Mouse (Mus musculus): ENCODE measurements around the gene Naa35. TPM values are rescaled to one million over a fixed set of nuclear protein-coding genes. Genes with fewer than 3 reads are reported as not detected.

Naa35 gene
- polyA plus RNA-seq, 1 experiment from 2014 or later, result 70.6 TPM

DNA sequence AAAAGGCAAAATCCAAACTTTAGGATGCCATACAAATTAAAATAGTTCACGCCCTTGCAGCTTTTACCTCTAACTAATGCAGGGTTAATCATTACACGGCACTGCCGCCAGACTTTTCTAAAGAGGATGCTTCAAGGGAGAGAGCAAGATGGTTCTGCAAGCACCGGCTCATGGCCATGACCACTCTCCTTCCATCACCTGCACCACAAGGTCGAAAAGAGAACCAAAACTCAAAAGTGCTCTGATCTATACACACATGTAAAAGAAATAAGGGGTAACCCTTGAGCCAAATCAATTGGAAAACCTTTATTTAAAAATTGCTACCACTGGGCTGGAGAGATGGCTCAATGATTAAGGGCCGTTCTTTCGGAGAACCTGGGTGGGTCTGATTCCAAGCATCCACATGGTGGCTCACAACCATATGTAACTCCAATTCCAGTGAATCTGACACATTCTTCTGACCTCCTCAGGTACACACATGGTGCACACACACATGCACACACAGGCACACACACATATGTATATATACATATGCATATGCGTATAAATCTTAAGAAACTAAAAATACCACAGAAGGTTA, 29.4 kb upstream of the Naa35 start:
- Histone ChIP-seq H3K9ac (0 out of 2 replicates have a peak overlapping the region, but pooled peaks have one; percentile 11), H3K9me3 (no peaks in the 10 kb centered on the region), H3K4me1 (replicated peaks) (peaks cover 14% of the 10 kb centered on the region), H3K36me3 (no peaks in the 10 kb centered on the region), H3K27me3 (replicated peaks) (no peaks in the 10 kb centered on the region), H3K27ac (no peak overlapping the region), H3K4me2 (replicated peaks) (peak overlapping the region; percentile 90), H3K4me3 (replicated peaks) (peak overlapping the region; percentile 1)
- no peak for ATAC-seq
- WGBS, result 56% methylated on average over 8 of the region's 8 CpGs

DNA sequence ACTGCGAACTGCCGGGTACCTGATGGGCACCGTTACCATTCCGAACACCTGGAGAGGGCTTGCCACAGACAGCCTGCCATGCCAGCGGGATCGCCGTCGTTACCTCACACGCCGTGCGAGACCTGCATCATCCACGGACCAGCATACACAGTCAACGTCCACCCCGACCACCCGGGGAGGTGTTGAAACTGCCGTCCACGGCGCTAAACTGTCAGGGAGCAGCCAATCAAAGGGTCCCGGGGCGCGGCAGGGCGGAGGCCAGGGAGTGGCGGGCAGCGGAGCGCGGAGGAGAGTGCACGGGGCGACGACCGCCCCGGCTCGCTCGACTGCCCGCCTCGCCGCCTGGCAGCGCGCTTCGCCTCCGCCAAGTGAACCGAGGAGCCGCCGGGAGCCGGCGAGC, 28.4 kb upstream of the Naa35 start:
- Histone ChIP-seq H3K27ac (peak overlapping the region; percentile 56; the same call in 1 of the 2 replicates), H3K4me1 (replicated peaks) (peaks cover 14% of the 10 kb centered on the region), H3K36me3 (no peaks in the 10 kb centered on the region), H3K27me3 (replicated peaks) (no peaks in the 10 kb centered on the region), H3K4me3 (replicated peaks) (peak overlapping the region; percentile 76), H3K4me2 (replicated peaks) (peak overlapping the region; percentile 90), H3K9ac (peak overlapping the region; percentile 64), H3K9me3 (no peaks in the 10 kb centered on the region)
- WGBS, result under 1% methylated on average over 41 of the region's 45 CpGs
- peak; percentile 86 for ATAC-seq

DNA sequence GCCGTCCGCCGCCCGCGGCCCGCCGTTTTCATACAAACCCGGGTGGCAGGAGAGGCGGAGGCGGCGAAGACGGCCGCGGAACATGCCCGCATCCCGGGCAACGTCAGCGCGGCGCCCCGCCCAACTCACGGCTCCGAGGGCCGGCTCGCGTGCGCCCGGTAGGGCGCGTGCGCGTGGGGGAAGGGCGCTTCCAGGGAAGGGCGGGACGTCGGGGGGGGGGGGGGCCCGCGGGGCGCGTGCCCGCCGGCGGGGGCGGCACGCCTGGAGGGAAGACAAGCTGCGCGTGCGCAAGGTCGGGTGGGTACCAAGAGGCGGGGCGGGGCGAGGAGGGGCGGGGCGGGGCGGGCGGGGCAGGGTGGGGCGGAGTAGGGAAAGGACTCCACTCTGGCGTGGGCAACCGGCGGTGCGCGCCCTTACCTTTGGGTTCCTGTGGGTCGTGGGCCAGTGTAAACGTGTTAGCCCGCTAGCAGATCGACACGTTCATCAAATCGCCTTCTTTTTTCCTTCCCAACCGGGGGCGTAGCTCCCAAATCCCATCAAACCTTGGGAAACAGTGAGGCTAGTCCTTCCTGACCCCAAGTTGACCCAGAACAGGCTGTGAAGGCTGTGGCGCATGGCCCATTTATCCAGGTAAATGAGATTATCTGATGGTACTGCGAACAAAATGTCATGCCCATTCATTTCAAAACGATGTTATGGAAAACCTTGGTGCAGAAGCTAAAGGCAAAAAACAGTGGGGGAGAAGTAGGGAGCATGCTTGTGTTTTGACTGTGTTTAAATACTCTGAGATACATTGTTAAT, 27.7 kb upstream of the Naa35 start:
- ATAC-seq, result peak; percentile 91
- peak overlapping the region; percentile 56; the same call in 1 of the 2 replicates for H3K27ac ChIP-seq
- WGBS, result under 1% methylated on average over 38 of the region's 73 CpGs
- no peaks in the 10 kb centered on the region for H3K9me3 ChIP-seq
- H3K4me3 ChIP-seq (replicated peaks), result peak overlapping the region; percentile 76
- no peaks in the 10 kb centered on the region for H3K36me3 ChIP-seq
- peak overlapping the region; percentile 64 for H3K9ac ChIP-seq
- H3K4me2 ChIP-seq (replicated peaks), result peak overlapping the region; percentile 90
- H3K27me3 ChIP-seq (replicated peaks), result no peaks in the 10 kb centered on the region
- H3K4me1 ChIP-seq (replicated peaks), result peaks cover 16% of the 10 kb centered on the region

DNA sequence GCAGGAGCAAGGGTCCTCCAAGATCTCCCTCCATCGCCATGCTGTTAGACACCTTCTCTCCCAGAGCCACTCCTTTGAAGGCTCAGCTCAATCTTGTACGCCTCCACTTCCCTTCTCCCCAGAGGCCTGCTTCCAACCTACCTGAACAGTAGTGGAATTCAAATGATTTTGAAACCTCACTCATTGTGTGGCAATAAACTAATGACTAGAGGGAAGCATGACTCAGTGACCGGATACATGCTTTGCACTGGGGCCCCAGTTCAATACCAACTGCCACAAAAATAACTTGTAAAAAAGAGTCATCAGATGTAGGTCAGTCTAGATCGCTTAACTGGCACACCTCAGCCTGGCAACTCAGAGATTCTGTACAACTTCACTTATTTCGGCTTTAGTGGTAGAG, 26.3 kb upstream of the Naa35 start:
- WGBS, result 88% methylated on average over 5 of the region's 5 CpGs
- peaks cover 16% of the 10 kb centered on the region for H3K4me1 ChIP-seq (replicated peaks)
- H3K9me3 ChIP-seq, result no peaks in the 10 kb centered on the region
- no peak for ATAC-seq
- H3K9ac ChIP-seq, result no peak overlapping the region
- no peaks in the 10 kb centered on the region for H3K36me3 ChIP-seq
- H3K27me3 ChIP-seq (replicated peaks), result no peaks in the 10 kb centered on the region
- H3K4me2 ChIP-seq (replicated peaks), result no peak overlapping the region
- H3K27ac ChIP-seq, result no peak overlapping the region
- H3K4me3 ChIP-seq (replicated peaks), result no peak overlapping the region

DNA sequence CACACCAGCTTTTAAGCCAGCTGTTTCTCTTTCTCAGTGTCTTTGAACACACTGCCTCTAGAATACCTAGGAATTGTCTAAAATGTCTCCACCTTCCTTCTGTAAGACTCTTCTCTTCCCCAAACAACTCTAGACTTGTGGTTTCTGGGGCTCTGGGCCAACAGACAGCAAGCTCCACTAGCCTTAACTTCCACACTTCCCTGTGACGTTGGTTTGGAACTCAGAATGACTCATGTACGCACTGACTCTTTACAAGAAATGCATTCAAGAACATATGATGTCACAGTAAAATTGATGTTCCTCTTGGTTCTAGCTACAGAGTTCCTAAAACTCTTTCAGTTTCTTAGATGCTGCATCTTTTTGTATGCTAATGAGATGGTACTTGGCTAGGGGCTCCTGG, 22.6 kb upstream of the Naa35 start:
- ATAC-seq, result no peak
- Histone ChIP-seq H3K4me3 (replicated peaks) (no peak overlapping the region), H3K4me2 (replicated peaks) (no peak overlapping the region), H3K27ac (no peak overlapping the region), H3K27me3 (replicated peaks) (no peaks in the 10 kb centered on the region), H3K4me1 (replicated peaks) (0 out of 2 replicates have a peak, but pooled peaks cover 7% of the 10 kb centered on the region), H3K9ac (no peak overlapping the region), H3K9me3 (no peaks in the 10 kb centered on the region), H3K36me3 (no peaks in the 10 kb centered on the region)
- WGBS, result 74% methylated on average over 2 of the region's 2 CpGs

DNA sequence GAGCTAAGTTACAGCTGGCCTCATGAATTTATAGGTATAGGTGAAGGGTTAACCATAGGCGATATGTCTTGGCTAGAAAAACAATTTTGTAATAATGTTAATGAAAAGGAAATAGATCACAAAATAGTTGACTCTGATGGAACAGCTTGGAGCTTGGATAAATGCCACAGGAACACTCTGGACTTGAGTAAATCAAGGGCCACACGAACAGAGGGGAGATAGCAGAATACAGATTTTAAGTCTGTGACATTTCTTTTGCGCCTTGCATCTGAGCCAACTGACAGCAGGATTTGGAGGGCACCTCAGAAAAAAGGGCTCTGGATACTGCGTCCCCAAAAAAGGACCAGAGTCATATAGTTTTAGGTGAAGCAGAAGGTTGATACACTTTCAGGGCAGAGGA, 20.6 kb upstream of the Naa35 start:
- Histone ChIP-seq H3K27ac (no peak overlapping the region), H3K9ac (no peak overlapping the region), H3K36me3 (no peaks in the 10 kb centered on the region), H3K9me3 (no peaks in the 10 kb centered on the region), H3K4me3 (replicated peaks) (no peak overlapping the region), H3K4me2 (replicated peaks) (no peak overlapping the region), H3K4me1 (replicated peaks) (0 out of 2 replicates have a peak, but pooled peaks cover 3% of the 10 kb centered on the region), H3K27me3 (replicated peaks) (no peaks in the 10 kb centered on the region)
- 80% methylated on average over 4 of the region's 4 CpGs for WGBS
- ATAC-seq, result no peak

DNA sequence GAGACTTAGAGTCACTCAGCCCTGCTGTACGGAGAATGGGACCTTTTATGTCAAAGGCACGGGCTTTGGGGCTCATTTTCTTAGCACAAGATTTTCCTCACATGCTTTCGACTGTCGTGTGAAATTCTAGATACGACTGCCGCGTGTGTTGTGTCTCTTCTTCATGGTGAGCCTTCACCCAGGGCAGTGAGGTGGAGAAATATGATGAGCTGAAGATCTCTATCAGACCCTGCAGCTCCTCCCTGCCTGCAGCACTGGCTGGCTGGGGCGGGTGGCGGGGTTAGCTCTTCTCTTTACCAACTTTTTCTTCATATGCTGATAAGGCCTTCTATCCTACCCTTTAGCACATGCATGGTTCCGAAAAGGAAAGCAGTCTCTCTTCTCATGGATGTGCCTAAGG, 20.1 kb upstream of the Naa35 start:
- H3K9me3 ChIP-seq, result no peaks in the 10 kb centered on the region
- H3K36me3 ChIP-seq, result no peaks in the 10 kb centered on the region
- WGBS, result 86% methylated on average over 10 of the region's 10 CpGs
- ATAC-seq, result no peak
- 0 out of 2 replicates have a peak, but pooled peaks cover 3% of the 10 kb centered on the region for H3K4me1 ChIP-seq (replicated peaks)
- no peak overlapping the region for H3K4me2 ChIP-seq (replicated peaks)
- no peak overlapping the region for H3K4me3 ChIP-seq (replicated peaks)
- no peak overlapping the region for H3K27ac ChIP-seq
- H3K27me3 ChIP-seq (replicated peaks), result no peaks in the 10 kb centered on the region
- H3K9ac ChIP-seq, result no peak overlapping the region

DNA sequence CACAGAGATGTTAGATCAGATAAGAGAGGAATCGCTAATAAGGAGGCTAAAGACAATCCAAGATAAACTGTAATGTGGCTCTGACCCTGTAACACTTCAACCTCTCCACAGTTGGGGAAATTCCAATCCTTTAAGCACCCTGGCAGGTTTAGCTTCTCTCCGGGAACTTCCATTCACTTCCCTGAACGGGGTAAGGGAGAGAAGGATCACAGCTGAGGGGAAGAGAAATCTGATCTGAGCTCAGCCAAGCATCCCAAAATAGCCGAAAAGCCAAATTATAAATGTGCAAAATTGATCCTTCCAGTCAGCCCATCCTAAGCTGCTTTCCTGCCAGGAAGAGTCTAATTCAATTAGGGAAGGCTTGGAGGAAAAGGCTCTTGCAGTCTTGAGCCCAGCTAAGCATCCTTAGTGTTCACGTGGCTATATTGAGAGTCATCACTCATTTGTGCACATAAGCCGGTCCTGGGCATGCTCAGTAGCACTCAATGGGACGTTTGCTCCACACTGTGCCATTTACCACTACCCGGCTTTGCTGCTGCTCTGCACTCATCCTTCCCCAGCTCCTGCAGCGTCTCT, 19.0 kb upstream of the Naa35 start:
- 49% methylated on average over 9 of the region's 9 CpGs for WGBS
- Histone ChIP-seq H3K9ac (no peak overlapping the region), H3K27ac (no peak overlapping the region), H3K36me3 (no peaks in the 10 kb centered on the region), H3K27me3 (replicated peaks) (no peaks in the 10 kb centered on the region), H3K9me3 (no peaks in the 10 kb centered on the region), H3K4me1 (replicated peaks) (0 out of 2 replicates have a peak, but pooled peaks cover 3% of the 10 kb centered on the region), H3K4me3 (replicated peaks) (no peak overlapping the region), H3K4me2 (replicated peaks) (no peak overlapping the region)
- no peak for ATAC-seq

DNA sequence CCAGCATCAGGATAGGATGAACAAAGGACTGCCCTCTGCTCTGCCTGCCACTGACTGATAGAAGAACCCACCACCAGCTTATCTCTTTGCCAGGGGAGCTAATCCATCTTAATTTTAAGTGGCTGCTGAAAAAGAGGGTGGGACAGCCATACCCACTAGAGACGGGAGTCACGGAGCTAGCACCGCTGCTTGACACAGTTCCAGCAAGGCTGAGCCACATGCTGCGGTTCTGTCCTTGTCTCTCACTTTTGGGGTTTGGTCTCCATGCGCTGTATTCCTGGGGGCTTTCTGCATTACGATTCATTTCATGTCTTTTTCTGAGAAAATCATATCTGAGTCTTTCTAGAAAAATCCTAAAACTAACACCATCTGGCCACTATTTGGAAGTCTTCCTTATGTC, 14.0 kb upstream of the Naa35 start:
- H3K4me2 ChIP-seq (replicated peaks), result no peak overlapping the region
- H3K4me3 ChIP-seq (replicated peaks), result no peak overlapping the region
- 85% methylated on average over 6 of the region's 6 CpGs for WGBS
- H3K4me1 ChIP-seq (replicated peaks), result no peaks in the 10 kb centered on the region
- H3K27ac ChIP-seq, result no peak overlapping the region
- no peaks in the 10 kb centered on the region for H3K9me3 ChIP-seq
- no peaks in the 10 kb centered on the region for H3K36me3 ChIP-seq
- no peak overlapping the region for H3K9ac ChIP-seq
- ATAC-seq, result no peak
- H3K27me3 ChIP-seq (replicated peaks), result no peaks in the 10 kb centered on the region

DNA sequence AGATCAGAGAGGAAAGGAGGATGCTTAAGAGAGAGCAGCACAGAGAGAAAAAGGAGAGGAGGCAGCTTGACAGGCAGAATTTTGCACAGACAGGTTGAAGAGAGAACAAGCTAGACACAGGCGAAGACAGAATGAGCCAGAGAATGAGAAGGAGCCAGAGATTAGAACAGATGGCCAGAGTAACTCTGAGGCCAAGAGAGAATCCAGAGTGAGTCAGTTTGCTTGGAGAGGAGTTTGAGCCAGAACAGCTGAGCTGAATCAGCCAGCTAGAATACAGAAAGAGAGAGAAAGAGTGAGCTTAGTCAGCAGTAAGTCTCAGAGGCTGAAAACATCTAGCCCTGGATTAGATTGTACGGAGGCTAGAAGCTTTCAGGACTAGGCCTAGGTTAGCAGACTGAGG, 12.5 kb upstream of the Naa35 start:
- Histone ChIP-seq H3K27ac (no peak overlapping the region), H3K4me3 (replicated peaks) (no peak overlapping the region), H3K4me2 (replicated peaks) (no peak overlapping the region), H3K36me3 (no peaks in the 10 kb centered on the region), H3K4me1 (replicated peaks) (no peaks in the 10 kb centered on the region), H3K27me3 (replicated peaks) (no peaks in the 10 kb centered on the region), H3K9ac (no peak overlapping the region), H3K9me3 (no peaks in the 10 kb centered on the region)
- 68% methylated on average over 2 of the region's 2 CpGs for WGBS
- no peak for ATAC-seq

DNA sequence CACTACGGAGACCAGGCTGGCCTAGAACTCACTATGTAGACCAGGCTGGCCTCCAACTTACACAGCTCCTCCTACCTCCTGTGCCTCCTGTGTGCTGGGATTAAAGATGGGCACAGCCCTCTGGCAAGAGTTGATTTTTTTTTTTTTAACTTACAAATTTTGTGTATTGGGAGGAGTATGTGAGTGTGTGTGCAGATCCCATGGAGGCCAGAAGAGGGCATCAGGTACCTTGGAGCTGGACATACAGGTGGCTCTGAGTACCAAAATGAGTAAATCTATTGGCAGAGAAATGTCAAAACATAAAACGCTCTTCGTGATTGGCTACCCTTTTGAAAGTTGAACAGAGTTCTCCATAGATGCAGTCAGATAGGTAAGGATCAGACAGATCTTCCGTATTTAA, 4.1 kb upstream of the Naa35 start:
- no peaks in the 10 kb centered on the region for H3K27me3 ChIP-seq (replicated peaks)
- H3K4me3 ChIP-seq (replicated peaks), result no peak overlapping the region
- no peak for ATAC-seq
- H3K4me2 ChIP-seq (replicated peaks), result no peak overlapping the region
- H3K4me1 ChIP-seq (replicated peaks), result no peaks in the 10 kb centered on the region
- H3K27ac ChIP-seq, result no peak overlapping the region
- no peak overlapping the region for H3K9ac ChIP-seq
- H3K36me3 ChIP-seq, result no peaks in the 10 kb centered on the region
- no peaks in the 10 kb centered on the region for H3K9me3 ChIP-seq
- 96% methylated on average over 4 of the region's 4 CpGs for WGBS

DNA sequence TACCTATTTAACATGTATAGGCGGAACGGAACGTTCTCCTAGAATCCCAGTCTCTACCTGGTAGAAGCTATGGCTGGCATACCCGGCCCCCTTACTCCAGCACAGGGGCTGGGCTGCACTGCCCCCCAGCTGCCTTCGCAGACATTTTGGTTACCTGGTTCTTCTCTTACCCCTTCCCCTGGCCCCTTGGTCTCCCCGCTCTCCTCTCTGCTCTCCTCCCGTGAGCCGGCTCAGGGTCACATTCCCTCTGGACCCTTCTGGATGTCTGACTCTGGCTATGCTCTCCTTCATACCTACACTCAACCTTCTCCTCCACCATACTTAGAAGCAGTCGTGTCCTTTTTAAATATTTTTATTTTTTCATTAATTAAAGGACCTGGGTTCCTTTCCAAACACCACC, 578 bp upstream of the Naa35 start:
- Histone ChIP-seq H3K4me1 (replicated peaks) (peaks cover 6% of the 10 kb centered on the region; the same call in 1 of the 2 replicates), H3K36me3 (0 out of 2 replicates have a peak, but pooled peaks cover 2% of the 10 kb centered on the region), H3K9me3 (no peaks in the 10 kb centered on the region), H3K9ac (peak overlapping the region; percentile 48), H3K27ac (peak overlapping the region; percentile 61), H3K27me3 (replicated peaks) (no peaks in the 10 kb centered on the region), H3K4me2 (replicated peaks) (peak overlapping the region; percentile 82), H3K4me3 (replicated peaks) (peak overlapping the region; percentile 93)
- WGBS, result 1% methylated on average over 9 of the region's 9 CpGs
- ATAC-seq, result peak; percentile 58
